Mouse (Mus musculus): ENCODE measurements around the gene Cdc37l1.

DNA sequence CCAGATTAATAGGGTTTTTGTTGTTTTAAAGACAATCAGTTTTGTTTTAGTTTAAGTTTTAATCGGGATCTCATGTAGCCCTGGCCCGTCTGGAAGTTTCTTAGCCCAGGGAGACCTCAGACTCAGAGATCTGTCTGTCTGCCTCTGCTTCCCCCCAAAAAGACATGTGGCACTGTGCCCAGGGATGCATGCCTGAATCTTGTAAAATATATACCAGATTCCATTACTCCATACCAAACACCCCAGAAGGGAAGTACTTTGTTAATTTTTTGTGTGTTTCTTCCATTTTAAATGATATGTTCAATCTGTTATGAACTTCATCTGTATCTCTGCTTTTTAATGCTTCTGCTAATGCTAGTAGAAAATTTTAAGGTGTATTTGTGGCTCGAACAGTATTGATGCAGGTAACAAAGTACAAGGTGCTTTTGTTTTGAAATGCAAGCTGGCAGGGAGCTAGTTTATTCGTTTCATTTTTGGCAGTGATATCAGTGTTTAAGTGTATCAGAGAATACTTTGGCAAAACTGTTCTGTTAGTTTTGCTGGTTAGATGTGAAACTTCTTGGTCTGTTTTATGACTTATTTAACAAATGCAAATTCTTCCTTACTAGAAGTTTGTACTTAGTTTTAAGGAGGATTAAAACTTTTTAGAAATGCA is 8.0 kb downstream of the Cdc37l1 start:
- TF ChIP-seq EP300 (IDR thresholded peaks at IDR 0.05; ENCODE audit: low read depth) (no peak), CTCF (IDR thresholded peaks at IDR 0.05; ENCODE audit: low read depth) (no peak)

Data from heart, postnatal 0 days (tissue).